Mouse (Mus musculus): ENCODE results near the gene Gm5767.

- TF ChIP-seq ZC3H11A (IDR thresholded peaks at IDR 0.05; ENCODE audit: borderline replicate concordance, low read depth, low read length) (no peak), HCFC1 (IDR thresholded peaks at IDR 0.05; ENCODE audit: borderline replicate concordance, insufficient read depth, low read length) (0 out of 2 replicates have a peak, but pooled peaks have one; percentile 55), MAFK (IDR thresholded peaks at IDR 0.05; ENCODE audit: insufficient read depth, low read depth, low read length) (no peak)
Measured at GRCm38 (mm10) chr16:8637217-8638051, 43.1 kb upstream of the Gm5767 start, which contains the start of the genes Pmm2 and Tmem186.
